Mouse (Mus musculus): ENCODE results near the gene Armh3.
"Not testable (repeated sequence)": the region's sequence is repeated elsewhere in the genome, so short reads cannot be mapped to it uniquely, and the experiment has no call there.

Armh3 gene

GRCm38 (mm10) chr19:46032731-46033510, 34.6 kb upstream of the Armh3 start:
- DNase-seq, result no peak

- no peak for DNase-seq
These were observed 33.6 kb upstream of the Armh3 start for GRCm38 (mm10) chr19:46031689-46032432.

GRCm38 (mm10) chr19:46030196-46030983, 32.1 kb upstream of the Armh3 start:
- DNase-seq, result no peak

GRCm38 (mm10) chr19:46029652-46030051, 31.4 kb upstream of the Armh3 start:
- no peak for DNase-seq

GRCm38 (mm10) chr19:46028747-46029320, 30.5 kb upstream of the Armh3 start:
- DNase-seq, result no peak

GRCm38 (mm10) chr19:46026567-46026966, 28.3 kb upstream of the Armh3 start:
- DNase-seq, result no peak

- no peak for DNase-seq
These were observed 26.7 kb upstream of the Armh3 start for GRCm38 (mm10) chr19:46024959-46025358.

GRCm38 (mm10) chr19:46016023-46016422, 17.7 kb upstream of the Armh3 start:
- no peak for DNase-seq

- peak; percentile 90 to 93 for DNase-seq
These were observed 16.4 kb upstream of the Armh3 start for GRCm38 (mm10) chr19:46014572-46015178.

- DNase-seq, result no peak
These were observed 7.4 kb upstream of the Armh3 start for GRCm38 (mm10) chr19:46005680-46006079.

- peak in 1 of 2 experiments; percentile 27 for DNase-seq
These were observed 6.7 kb upstream of the Armh3 start for GRCm38 (mm10) chr19:46004814-46005466.

- peak; percentile 89 to 93 for DNase-seq
These were observed 5.3 kb upstream of the Armh3 start, which contains the start of gene Hps6 for GRCm38 (mm10) chr19:46003371-46004226. Gene Hps6 (plus strand): TSS chr19:46003508.

- no peak for DNase-seq
These were observed 4.0 kb upstream of the Armh3 start for GRCm38 (mm10) chr19:46002279-46002678.

GRCm38 (mm10) chr19:45999378-45999777, 1.1 kb upstream of the Armh3 start:
- DNase-seq, result no peak

- DNase-seq, result no peak
These were observed 468 bp upstream of the Armh3 start for GRCm38 (mm10) chr19:45998694-45999217.

GRCm38 (mm10) chr19:45997365-45997764, 923 bp downstream of the Armh3 start:
- DNase-seq, result no peak

- no peak for DNase-seq
These were observed 4.1 kb downstream of the Armh3 start for GRCm38 (mm10) chr19:45993981-45994737.

- DNase-seq, result not testable (repeated sequence)
These were observed 4.8 kb downstream of the Armh3 start for GRCm38 (mm10) chr19:45993441-45993840.

- no peak for DNase-seq
These were observed 7.1 kb downstream of the Armh3 start for GRCm38 (mm10) chr19:45991171-45991570.

- DNase-seq, result no peak
These were observed 10.1 kb downstream of the Armh3 start for GRCm38 (mm10) chr19:45988238-45988637.
